Mouse (Mus musculus) E14TG2a.4 (cell line): Measurements from ENCODE around the gene Oas1c.

Source experiments
- CTCF ChIP-seq: conservative IDR thresholded peaks from 2 replicates; pipeline ENCODE4 v1.5.1; 2014; ENCODE audit warnings: low read length
- NANOG ChIP-seq: IDR thresholded peaks from 2 replicates; pipeline ENCODE4 v1.6.1; 2014; ENCODE audit warnings: borderline replicate concordance, low read length, mixed read lengths

GRCm38 (mm10) chr5:120844713-120845112, 32.4 kb upstream of the Oas1c start:
- TF ChIP-seq CTCF (no peak), NANOG (no peak)
